Mouse (Mus musculus): ENCODE results near the gene Egfl6. TPM values are rescaled to one million over a fixed set of nuclear protein-coding genes. Genes with fewer than 3 reads are reported as not detected.

Gene Egfl6
- polyA plus RNA-seq, 1 experiment from 2014 or later = 4.8 TPM

GRCm38 (mm10) chrX:166564900-166565299 is 20.6 kb downstream of the Egfl6 start:
- Histone ChIP-seq H3K9ac (no peak overlapping the region), H3K4me2 (no peak overlapping the region), H3K4me1 (replicated peaks) (no peaks in the 10 kb centered on the region), H3K4me3 (no peak overlapping the region), H3K27ac (no peak overlapping the region), H3K36me3 (no peaks in the 10 kb centered on the region), H3K9me3 (replicated peaks) (no peaks in the 10 kb centered on the region), H3K27me3 (no peaks in the 10 kb centered on the region)
- 67% methylated on average over 5 of the region's 5 CpGs for WGBS
- ATAC-seq (replicated peaks; ENCODE audit: insufficient number of reproducible peaks, insufficient read depth, low FRiP score, low read depth) = no peak

- Histone ChIP-seq H3K27ac (no peak overlapping the region), H3K9ac (no peak overlapping the region), H3K4me1 (replicated peaks) (no peaks in the 10 kb centered on the region), H3K9me3 (replicated peaks) (no peaks in the 10 kb centered on the region), H3K4me3 (no peak overlapping the region), H3K36me3 (no peaks in the 10 kb centered on the region), H3K27me3 (no peaks in the 10 kb centered on the region), H3K4me2 (no peak overlapping the region)
- ATAC-seq (replicated peaks; ENCODE audit: insufficient number of reproducible peaks, insufficient read depth, low FRiP score, low read depth) = no peak
- 23% methylated on average over 3 of the region's 3 CpGs for WGBS
Measured at GRCm38 (mm10) chrX:166559333-166559732, 26.2 kb downstream of the Egfl6 start.

- Histone ChIP-seq H3K4me1 (replicated peaks) (no peaks in the 10 kb centered on the region), H3K9me3 (replicated peaks) (no peaks in the 10 kb centered on the region), H3K27me3 (no peaks in the 10 kb centered on the region), H3K27ac (no peak overlapping the region), H3K4me2 (no peak overlapping the region), H3K36me3 (no peaks in the 10 kb centered on the region), H3K4me3 (no peak overlapping the region), H3K9ac (no peak overlapping the region)
- 81% methylated on average over 7 of the region's 7 CpGs for WGBS
- ATAC-seq (replicated peaks; ENCODE audit: insufficient number of reproducible peaks, insufficient read depth, low FRiP score, low read depth) = no peak
Measured at GRCm38 (mm10) chrX:166552355-166552754, 33.2 kb downstream of the Egfl6 start.

- no peak overlapping the region for H3K4me2 ChIP-seq
- H3K4me1 ChIP-seq (replicated peaks) = no peaks in the 10 kb centered on the region
- H3K36me3 ChIP-seq = no peaks in the 10 kb centered on the region
- H3K9ac ChIP-seq = no peak overlapping the region
- ATAC-seq (replicated peaks; ENCODE audit: insufficient number of reproducible peaks, insufficient read depth, low FRiP score, low read depth) = no peak
- H3K4me3 ChIP-seq = no peak overlapping the region
- WGBS = 47% methylated on average over 2 of the region's 2 CpGs
- H3K27ac ChIP-seq = no peak overlapping the region
- H3K27me3 ChIP-seq = no peaks in the 10 kb centered on the region
- no peaks in the 10 kb centered on the region for H3K9me3 ChIP-seq (replicated peaks)
Measured at GRCm38 (mm10) chrX:166546495-166546894, 39.0 kb downstream of the Egfl6 start.

- 0 out of 2 replicates have a peak, but pooled peaks cover 2% of the 10 kb centered on the region for H3K27me3 ChIP-seq
- no peaks in the 10 kb centered on the region for H3K36me3 ChIP-seq
- H3K9me3 ChIP-seq (replicated peaks) = no peaks in the 10 kb centered on the region
- H3K4me2 ChIP-seq = no peak overlapping the region
- 46% methylated on average over 4 of the region's 4 CpGs for WGBS
- no peaks in the 10 kb centered on the region for H3K4me1 ChIP-seq (replicated peaks)
- H3K27ac ChIP-seq = no peak overlapping the region
- no peak for ATAC-seq (replicated peaks; ENCODE audit: insufficient number of reproducible peaks, insufficient read depth, low FRiP score, low read depth)
- H3K4me3 ChIP-seq = no peak overlapping the region
- H3K9ac ChIP-seq = no peak overlapping the region
Measured at GRCm38 (mm10) chrX:166535138-166535537, 50.4 kb downstream of the Egfl6 start.

- Histone ChIP-seq H3K27me3 (0 out of 2 replicates have a peak, but pooled peaks cover 2% of the 10 kb centered on the region), H3K9ac (no peak overlapping the region), H3K36me3 (no peaks in the 10 kb centered on the region), H3K4me1 (replicated peaks) (no peaks in the 10 kb centered on the region), H3K9me3 (replicated peaks) (no peaks in the 10 kb centered on the region), H3K27ac (no peak overlapping the region), H3K4me2 (no peak overlapping the region), H3K4me3 (no peak overlapping the region)
- WGBS = 74% methylated on average over 4 of the region's 4 CpGs
- ATAC-seq (replicated peaks; ENCODE audit: insufficient number of reproducible peaks, insufficient read depth, low FRiP score, low read depth) = no peak
Measured at GRCm38 (mm10) chrX:166533432-166533831, 52.1 kb downstream of the Egfl6 start.

GRCm38 (mm10) chrX:166531671-166532070 is 53.8 kb downstream of the Egfl6 start:
- no peak overlapping the region for H3K4me2 ChIP-seq
- ATAC-seq (replicated peaks; ENCODE audit: insufficient number of reproducible peaks, insufficient read depth, low FRiP score, low read depth) = no peak

GRCm38 (mm10) chrX:166528126-166528525 is 57.4 kb downstream of the Egfl6 start:
- Histone ChIP-seq H3K9me3 (replicated peaks) (no peaks in the 10 kb centered on the region), H3K27me3 (no peaks in the 10 kb centered on the region), H3K9ac (no peak overlapping the region), H3K27ac (no peak overlapping the region), H3K4me2 (no peak overlapping the region), H3K4me1 (replicated peaks) (no peaks in the 10 kb centered on the region), H3K36me3 (no peaks in the 10 kb centered on the region), H3K4me3 (no peak overlapping the region)
- ATAC-seq (replicated peaks; ENCODE audit: insufficient number of reproducible peaks, insufficient read depth, low FRiP score, low read depth) = no peak
- 87% methylated on average over 3 of the region's 3 CpGs for WGBS

More at GRCm38 (mm10) chrX:166531671-166532070, 53.8 kb downstream of the Egfl6 start:
- no peak overlapping the region for H3K27ac ChIP-seq
- H3K4me1 ChIP-seq (replicated peaks) = no peaks in the 10 kb centered on the region
- H3K36me3 ChIP-seq = no peaks in the 10 kb centered on the region
- WGBS = 44% methylated on average over 6 of the region's 6 CpGs
- H3K4me3 ChIP-seq = no peak overlapping the region
- H3K27me3 ChIP-seq = 0 out of 2 replicates have a peak, but pooled peaks cover 2% of the 10 kb centered on the region
- no peak overlapping the region for H3K9ac ChIP-seq
- no peaks in the 10 kb centered on the region for H3K9me3 ChIP-seq (replicated peaks)

GRCm38 (mm10) chrX:166525637-166526315 is 59.7 kb downstream of the Egfl6 start:
- Histone ChIP-seq H3K4me1 (replicated peaks) (no peaks in the 10 kb centered on the region), H3K4me2 (no peak overlapping the region), H3K27ac (no peak overlapping the region), H3K36me3 (no peaks in the 10 kb centered on the region), H3K9me3 (replicated peaks) (no peaks in the 10 kb centered on the region), H3K27me3 (no peaks in the 10 kb centered on the region), H3K9ac (no peak overlapping the region), H3K4me3 (no peak overlapping the region)
- no peak for ATAC-seq (replicated peaks; ENCODE audit: insufficient number of reproducible peaks, insufficient read depth, low FRiP score, low read depth)
- 80% methylated on average over 2 of the region's 2 CpGs for WGBS

GRCm38 (mm10) chrX:166520782-166521181 is 64.7 kb downstream of the Egfl6 start:
- no peaks in the 10 kb centered on the region for H3K36me3 ChIP-seq
- H3K9ac ChIP-seq = no peak overlapping the region
- no peaks in the 10 kb centered on the region for H3K9me3 ChIP-seq (replicated peaks)
- no peak overlapping the region for H3K4me2 ChIP-seq
- no peaks in the 10 kb centered on the region for H3K27me3 ChIP-seq
- no peak for ATAC-seq (replicated peaks; ENCODE audit: insufficient number of reproducible peaks, insufficient read depth, low FRiP score, low read depth)
- H3K27ac ChIP-seq = no peak overlapping the region
- no peaks in the 10 kb centered on the region for H3K4me1 ChIP-seq (replicated peaks)
- WGBS = 73% methylated on average over 5 of the region's 5 CpGs
- no peak overlapping the region for H3K4me3 ChIP-seq

- H3K4me3 ChIP-seq = no peak within 1 kb of the TSS
- 63% methylated on average over 16 of the region's 16 CpGs for WGBS
- no peaks in the 10 kb centered on the region for H3K4me1 ChIP-seq (replicated peaks)
- H3K27me3 ChIP-seq = no peaks in the 10 kb centered on the region
- H3K4me2 ChIP-seq = no peak within 1 kb of the TSS
- H3K9me3 ChIP-seq (replicated peaks) = no peaks in the 10 kb centered on the region
- no peak for ATAC-seq (replicated peaks; ENCODE audit: insufficient number of reproducible peaks, insufficient read depth, low FRiP score, low read depth)
- no peak within 1 kb of the TSS for H3K9ac ChIP-seq
- H3K27ac ChIP-seq = no peak within 1 kb of the TSS
- H3K36me3 ChIP-seq = no peaks in the 10 kb centered on the region
Measured at GRCm38 (mm10) chrX:166518345-166518744, 67.2 kb downstream of the Egfl6 start, which contains the start of gene Tceanc. TSS of gene Tceanc (minus strand) at chrX:166518567.

- WGBS = 89% methylated on average over 1 of the region's 1 CpGs
- H3K27ac ChIP-seq = no peak overlapping the region
- no peaks in the 10 kb centered on the region for H3K9me3 ChIP-seq (replicated peaks)
- no peak overlapping the region for H3K4me3 ChIP-seq
- no peak for ATAC-seq (replicated peaks; ENCODE audit: insufficient number of reproducible peaks, insufficient read depth, low FRiP score, low read depth)
- no peaks in the 10 kb centered on the region for H3K36me3 ChIP-seq
- H3K27me3 ChIP-seq = no peaks in the 10 kb centered on the region
- H3K4me2 ChIP-seq = no peak overlapping the region
- H3K9ac ChIP-seq = no peak overlapping the region
- no peaks in the 10 kb centered on the region for H3K4me1 ChIP-seq (replicated peaks)
Measured at GRCm38 (mm10) chrX:166516631-166517030, 68.9 kb downstream of the Egfl6 start.
